Comparison of ENCODE assay signal across 11 mouse cellular contexts in the genomic region with DNA sequence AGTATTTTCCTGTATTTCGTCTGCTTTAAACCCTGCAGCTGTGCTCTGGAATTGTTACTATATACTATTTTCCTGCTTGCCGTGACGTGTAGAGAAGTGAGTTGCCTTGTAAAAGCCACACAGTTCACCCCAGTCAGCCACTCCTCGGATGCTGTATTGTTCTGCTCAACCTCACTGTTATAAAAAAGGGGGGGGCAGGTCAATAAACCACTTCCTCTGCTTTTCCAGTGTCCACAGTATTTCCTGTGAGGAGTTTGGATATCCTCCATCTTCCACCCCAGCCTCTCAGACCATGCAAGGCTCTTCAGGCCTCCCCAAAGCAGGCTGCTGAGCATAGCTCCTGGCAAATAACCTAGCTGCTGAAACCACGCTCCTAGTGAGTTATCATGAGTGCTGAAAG. TPM values are rescaled to one million over a fixed set of nuclear protein-coding genes. Genes with fewer than 3 reads are reported as not detected.
A peak's percentile ranks its signal among the peaks of the same experiment; 100 is the strongest.
DNase-seq lines count a peak whose midpoint lies in the region; ATAC-seq and TF ChIP-seq lines count a peak whose summit lies in the region.
"Had no signal": no experiment of that assay in that cellular context is flagged by ENCODE, and none has a peak within 500 bp of the region (broad histone marks: within the 10 kb centered on the region; RNA-seq: fewer than 3 reads in every experiment).

No protein-coding gene starts in this region.

- no peaks in the 10 kb centered on the region for H3K9me3 ChIP-seq in midbrain, embryonic 11.5 days (ENCODE audit: control insufficient read depth, low read length)
- H3K9me3 ChIP-seq in midbrain, embryonic 13.5 days, result no peaks in the 10 kb centered on the region
- no peaks in the 10 kb centered on the region for H3K9me3 ChIP-seq in kidney, embryonic 16.5 days (ENCODE audit: low read length)
- no peaks in the 10 kb centered on the region for H3K9me3 ChIP-seq in stomach, embryonic 15.5 days
- H3K9me3 ChIP-seq: forebrain, embryonic 10.5 days; hindbrain, embryonic 12.5 days had no signal

- DNase-seq in kidney, adult 2 months, result peak; percentile 52
- no peak for DNase-seq in kidney, postnatal 25 days
- peak; percentile 17 for DNase-seq in midbrain, embryonic 11.5 days (ENCODE audit: low spot score, missing footprints)
- no peak for DNase-seq in cerebellum, adult 18-20 months
- DNase-seq in thymus, postnatal 0 days (ENCODE audit: low spot score), result no peak
- DNase-seq: spleen, adult 18-20 months had no signal

- H3K9ac ChIP-seq in midbrain, embryonic 11.5 days (ENCODE audit: low read length), result no peak overlapping the region
- no peak overlapping the region for H3K9ac ChIP-seq in midbrain, embryonic 13.5 days (replicated peaks)
- H3K9ac ChIP-seq in kidney, embryonic 16.5 days (replicated peaks; ENCODE audit: low read length), result no peak overlapping the region
- H3K9ac ChIP-seq in stomach, embryonic 15.5 days, result no peak overlapping the region
- H3K9ac ChIP-seq: hindbrain, embryonic 12.5 days had no signal

- H3K4me2 ChIP-seq in midbrain, embryonic 11.5 days, result no peak overlapping the region
- H3K4me2 ChIP-seq in midbrain, embryonic 13.5 days (replicated peaks), result no peak overlapping the region
- H3K4me2 ChIP-seq in kidney, embryonic 16.5 days (replicated peaks; ENCODE audit: low read depth, low read length), result no peak overlapping the region
- no peak overlapping the region for H3K4me2 ChIP-seq in stomach, embryonic 15.5 days
- H3K4me2 ChIP-seq: hindbrain, embryonic 12.5 days had no signal

- H3K27me3 ChIP-seq in kidney, adult 2 months (replicated peaks; ENCODE audit: control insufficient read depth, insufficient read depth, low read length), result no peaks in the 10 kb centered on the region
- no peaks in the 10 kb centered on the region for H3K27me3 ChIP-seq in midbrain, embryonic 11.5 days (ENCODE audit: control insufficient read depth, insufficient read depth, low read length)
- H3K27me3 ChIP-seq in midbrain, embryonic 13.5 days, result no peaks in the 10 kb centered on the region
- no peaks in the 10 kb centered on the region for H3K27me3 ChIP-seq in kidney, embryonic 16.5 days (ENCODE audit: insufficient read depth, low read length)
- H3K27me3 ChIP-seq in stomach, embryonic 15.5 days (replicated peaks), result no peaks in the 10 kb centered on the region
- H3K27me3 ChIP-seq: hindbrain, embryonic 12.5 days had no signal

- H3K27ac ChIP-seq in kidney, adult 2 months (ENCODE audit: insufficient read depth, low read depth, low read length), result peak overlapping the region; percentile 70
- no peak overlapping the region for H3K27ac ChIP-seq in midbrain, embryonic 11.5 days (ENCODE audit: low read depth, low read length)
- H3K27ac ChIP-seq in midbrain, embryonic 13.5 days, result no peak overlapping the region
- H3K27ac ChIP-seq in kidney, embryonic 16.5 days (ENCODE audit: low read length), result peak overlapping the region; percentile 78
- H3K27ac ChIP-seq in stomach, embryonic 15.5 days, result peak overlapping the region; percentile 49; the same call in 1 of the 2 replicates
- H3K27ac ChIP-seq: forebrain, embryonic 10.5 days; hindbrain, embryonic 12.5 days had no signal

- no peaks in the 10 kb centered on the region for H3K4me1 ChIP-seq in kidney, adult 2 months (ENCODE audit: control insufficient read depth, insufficient read depth, low read length)
- no peaks in the 10 kb centered on the region for H3K4me1 ChIP-seq in midbrain, embryonic 11.5 days (ENCODE audit: control insufficient read depth, insufficient read depth, low read length)
- peaks cover 11% of the 10 kb centered on the region for H3K4me1 ChIP-seq in midbrain, embryonic 13.5 days (replicated peaks)
- peaks cover 11% of the 10 kb centered on the region; the same call in 1 of the 2 replicates for H3K4me1 ChIP-seq in kidney, embryonic 16.5 days (ENCODE audit: insufficient read depth, low read length)
- H3K4me1 ChIP-seq in stomach, embryonic 15.5 days, result no peaks in the 10 kb centered on the region

- TF ChIP-seq CTCF in kidney, adult 2 months (conservative IDR thresholded peaks at IDR 0.05; ENCODE audit: insufficient read depth, insufficient read length, low read depth, low read length), result no peak

- ATAC-seq in midbrain, embryonic 11.5 days (ENCODE audit: low FRiP score), result no peak
- no peak for ATAC-seq in midbrain, embryonic 13.5 days
- ATAC-seq in kidney, embryonic 16.5 days (ENCODE audit: low FRiP score, low TSS enrichment), result peak; percentile 54; the same call in 1 of the 2 replicates
- ATAC-seq in stomach, embryonic 15.5 days (ENCODE audit: insufficient read depth, low FRiP score, low read depth), result no peak

- TF ChIP-seq POLR2A in kidney, adult 2 months (IDR thresholded peaks at IDR 0.05; ENCODE audit: low read depth, low read length), result no peak

- no peak overlapping the region for H3K4me3 ChIP-seq in kidney, adult 2 months (ENCODE audit: insufficient read depth, low read depth, low read length)
- H3K4me3 ChIP-seq in midbrain, embryonic 11.5 days (ENCODE audit: low read depth, low read length), result no peak overlapping the region
- no peak overlapping the region for H3K4me3 ChIP-seq in midbrain, embryonic 13.5 days (replicated peaks)
- no peak overlapping the region for H3K4me3 ChIP-seq in kidney, embryonic 16.5 days (ENCODE audit: low read length)
- H3K4me3 ChIP-seq in stomach, embryonic 15.5 days (replicated peaks), result no peak overlapping the region
- H3K4me3 ChIP-seq: forebrain, embryonic 10.5 days; hindbrain, embryonic 12.5 days had no signal

- 53% methylated on average over 5 of the region's 5 CpGs for WGBS in kidney, adult 2 months
- WGBS in midbrain, embryonic 11.5 days, result 87% methylated on average over 5 of the region's 5 CpGs
- WGBS in midbrain, embryonic 13.5 days, result 83% methylated on average over 5 of the region's 5 CpGs
- WGBS in kidney, embryonic 16.5 days, result 43% methylated on average over 5 of the region's 5 CpGs
- WGBS in stomach, embryonic 15.5 days, result 59% methylated on average over 5 of the region's 5 CpGs

- H3K36me3 ChIP-seq in kidney, adult 2 months (ENCODE audit: control insufficient read depth, insufficient read depth, low read length), result no peaks in the 10 kb centered on the region; the same call in 1 of the 2 replicates
- no peaks in the 10 kb centered on the region for H3K36me3 ChIP-seq in midbrain, embryonic 11.5 days (ENCODE audit: control insufficient read depth, insufficient read depth, low read length)
- H3K36me3 ChIP-seq in midbrain, embryonic 13.5 days, result no peaks in the 10 kb centered on the region; the same call in 1 of the 2 replicates
- 0 out of 2 replicates have a peak, but pooled peaks cover 2% of the 10 kb centered on the region for H3K36me3 ChIP-seq in kidney, embryonic 16.5 days (ENCODE audit: insufficient read depth, low read length)
- H3K36me3 ChIP-seq in stomach, embryonic 15.5 days, result no peaks in the 10 kb centered on the region
- H3K36me3 ChIP-seq: hindbrain, embryonic 12.5 days had no signal

RNA-seq across cellular contexts. Expression of a gene that starts 43.8 kb away (rescaled TPM):
- 1.0 and 1.2 TPM in 2 replicates for polyA plus RNA-seq in kidney, adult 2 months (2012; rRNA removed)
- 0.68 and 1.00 TPM in 2 replicates for polyA plus RNA-seq in midbrain, embryonic 11.5 days (2014; fragmentation: Nextera tagmentation; extraction: Ambion mirVana)
- polyA plus RNA-seq in midbrain, embryonic 13.5 days (2015; fragmentation: Nextera tagmentation; extraction: Ambion mirVana), result 2.9 and 3.3 TPM in 2 replicates
- polyA plus RNA-seq in kidney, embryonic 16.5 days (2015; fragmentation: Nextera tagmentation; extraction: Ambion mirVana), result 13.6 and 19.3 TPM in 2 replicates
- 515 and 597 TPM in 2 replicates for polyA plus RNA-seq in stomach, embryonic 15.5 days (2015; fragmentation: Nextera tagmentation; extraction: Ambion mirVana)
- polyA plus RNA-seq in thymus, postnatal 0 days (2015; fragmentation: Nextera tagmentation; extraction: Ambion mirVana), result 5.4 and 7.0 TPM in 2 replicates

RNA-seq across cellular contexts. Expression of a gene that starts 50.9 kb away (rescaled TPM):
- polyA plus RNA-seq in kidney, adult 2 months (2012; rRNA removed), result 39.2 and 43.8 TPM in 2 replicates
- not detected in 2 replicates for polyA plus RNA-seq in midbrain, embryonic 11.5 days (2014; fragmentation: Nextera tagmentation; extraction: Ambion mirVana)
- polyA plus RNA-seq in midbrain, embryonic 13.5 days (2015; fragmentation: Nextera tagmentation; extraction: Ambion mirVana), result not detected in 2 replicates
- 0.76 and 0.82 TPM in 2 replicates for polyA plus RNA-seq in kidney, embryonic 16.5 days (2015; fragmentation: Nextera tagmentation; extraction: Ambion mirVana)
- polyA plus RNA-seq in stomach, embryonic 15.5 days (2015; fragmentation: Nextera tagmentation; extraction: Ambion mirVana), result 46.5 and 53.1 TPM in 2 replicates
- polyA plus RNA-seq in thymus, postnatal 0 days (2015; fragmentation: Nextera tagmentation; extraction: Ambion mirVana), result 1.3 and 1.4 TPM in 2 replicates
- polyA plus RNA-seq: forebrain, embryonic 10.5 days; hindbrain, embryonic 12.5 days had no signal

RNA-seq across cellular contexts. Expression of a gene that starts 56.0 kb away (rescaled TPM):
- polyA plus RNA-seq in kidney, adult 2 months (2012; rRNA removed), result 5.7 and 6.9 TPM in 2 replicates
- polyA plus RNA-seq in midbrain, embryonic 11.5 days (2014; fragmentation: Nextera tagmentation; extraction: Ambion mirVana), result not detected in 2 replicates
- 0.08 and 0.57 TPM in 2 replicates for polyA plus RNA-seq in midbrain, embryonic 13.5 days (2015; fragmentation: Nextera tagmentation; extraction: Ambion mirVana)
- 0.25 TPM in 1 of 2 replicates, not detected in the other for polyA plus RNA-seq in kidney, embryonic 16.5 days (2015; fragmentation: Nextera tagmentation; extraction: Ambion mirVana)
- polyA plus RNA-seq in stomach, embryonic 15.5 days (2015; fragmentation: Nextera tagmentation; extraction: Ambion mirVana), result 86.6 and 91.9 TPM in 2 replicates
- polyA plus RNA-seq in thymus, postnatal 0 days (2015; fragmentation: Nextera tagmentation; extraction: Ambion mirVana), result 2.9 TPM in 2 replicates
- polyA plus RNA-seq: forebrain, embryonic 10.5 days; hindbrain, embryonic 12.5 days had no signal

Comparison
In these comparisons a context has a peak if more than half of its experiments do, and no peak if none do; other contexts are left out.
1. DNase-seq: peak in kidney, adult 2 months (single experiment) and midbrain, embryonic 11.5 days (single experiment); none in kidney, postnatal 25 days (0 of 2), cerebellum, adult 18-20 months (0 of 2) and thymus, postnatal 0 days (single experiment).
2. RNA of a gene that starts 50.9 kb away (polyA plus RNA-seq): 46.5 to 53.1 TPM in stomach, embryonic 15.5 days and 39.2 to 43.8 TPM in kidney, adult 2 months; 1.3 to 1.4 TPM in thymus, postnatal 0 days, 0.76 to 0.82 TPM in kidney, embryonic 16.5 days, not detected in midbrain, embryonic 11.5 days and not detected in midbrain, embryonic 13.5 days; every median in the first group is over 10 times any median in the second.
3. H3K27ac ChIP-seq: peak in kidney, adult 2 months (single experiment), kidney, embryonic 16.5 days (single experiment) and stomach, embryonic 15.5 days (single experiment); none in midbrain, embryonic 11.5 days (single experiment) and midbrain, embryonic 13.5 days (single experiment).
4. RNA of a gene that starts 43.8 kb away (polyA plus RNA-seq): 515 to 597 TPM in stomach, embryonic 15.5 days; 13.6 to 19.3 TPM in kidney, embryonic 16.5 days, 5.4 to 7.0 TPM in thymus, postnatal 0 days, 2.9 to 3.3 TPM in midbrain, embryonic 13.5 days, 1.0 to 1.2 TPM in kidney, adult 2 months and 0.68 to 1.00 TPM in midbrain, embryonic 11.5 days; every median in the first group is over 10 times any median in the second.
5. RNA of a gene that starts 56.0 kb away (polyA plus RNA-seq): 86.6 to 91.9 TPM in stomach, embryonic 15.5 days; 5.7 to 6.9 TPM in kidney, adult 2 months, 2.9 TPM in thymus, postnatal 0 days, 0.25 TPM in kidney, embryonic 16.5 days, 0.08 to 0.57 TPM in midbrain, embryonic 13.5 days and not detected in midbrain, embryonic 11.5 days; every median in the first group is over 10 times any median in the second.